Mouse (Mus musculus): ENCODE measurements around the gene Mcoln1.

The Mcoln1 gene

GRCm38 (mm10) chr8:3500235-3501090 is at the start of gene Mcoln1:
Gene Mcoln1 (plus strand): TSS chr8:3500457.
- peak; percentile 100 for DNase-seq (ENCODE audit: low spot score)

GRCm38 (mm10) chr8:3450670-3451069 is 49.6 kb upstream of the Mcoln1 start:
- DNase-seq (ENCODE audit: low spot score) = peak; percentile 75

GRCm38 (mm10) chr8:3451992-3452391 is 48.3 kb upstream of the Mcoln1 start:
- no peak for DNase-seq (ENCODE audit: low spot score)

GRCm38 (mm10) chr8:3463248-3463647 is 37.0 kb upstream of the Mcoln1 start:
- DNase-seq (ENCODE audit: low spot score) = no peak

- peak; percentile 72 for DNase-seq (ENCODE audit: low spot score)
These were observed 35.9 kb upstream of the Mcoln1 start for GRCm38 (mm10) chr8:3464309-3464708.

- peak; percentile 100 for DNase-seq (ENCODE audit: low spot score)
These were observed 33.0 kb upstream of the Mcoln1 start, which contains the start of gene Pex11g for GRCm38 (mm10) chr8:3467006-3467885. Gene Pex11g (minus strand): TSS chr8:3467680.

GRCm38 (mm10) chr8:3467886-3468545 is 32.2 kb upstream of the Mcoln1 start:
- no peak for DNase-seq (ENCODE audit: low spot score)

GRCm38 (mm10) chr8:3468838-3469237 is 31.4 kb upstream of the Mcoln1 start:
- DNase-seq (ENCODE audit: low spot score) = no peak

- no peak for DNase-seq (ENCODE audit: low spot score)
These were observed 29.7 kb upstream of the Mcoln1 start, which contains the start of gene Tex45 for GRCm38 (mm10) chr8:3470562-3470961. Gene Tex45 (plus strand): TSS chr8:3470862.

GRCm38 (mm10) chr8:3475715-3476429 is 24.4 kb upstream of the Mcoln1 start:
- peak; percentile 47 for DNase-seq (ENCODE audit: low spot score)

- no peak for DNase-seq (ENCODE audit: low spot score)
These were observed 20.0 kb upstream of the Mcoln1 start for GRCm38 (mm10) chr8:3480221-3480785.

- DNase-seq (ENCODE audit: low spot score) = no peak
These were observed 18.7 kb upstream of the Mcoln1 start for GRCm38 (mm10) chr8:3481605-3482004.

GRCm38 (mm10) chr8:3482240-3482740 is 18.0 kb upstream of the Mcoln1 start:
- no peak for DNase-seq (ENCODE audit: low spot score)

GRCm38 (mm10) chr8:3483546-3483945 is 16.7 kb upstream of the Mcoln1 start:
- no peak for DNase-seq (ENCODE audit: low spot score)

GRCm38 (mm10) chr8:3485192-3485591 is 15.1 kb upstream of the Mcoln1 start:
- DNase-seq (ENCODE audit: low spot score) = no peak

GRCm38 (mm10) chr8:3492901-3493844 is 7.1 kb upstream of the Mcoln1 start, which contains the start of gene Zfp358:
Gene Zfp358 (plus strand): TSS chr8:3493138.
- DNase-seq (ENCODE audit: low spot score) = peak; percentile 85

GRCm38 (mm10) chr8:3493845-3494208 is 6.4 kb upstream of the Mcoln1 start:
- DNase-seq (ENCODE audit: low spot score) = peak; percentile 25

- DNase-seq (ENCODE audit: low spot score) = no peak
These were observed 4.5 kb upstream of the Mcoln1 start for GRCm38 (mm10) chr8:3495578-3496427.

GRCm38 (mm10) chr8:3496428-3496748 is 3.9 kb upstream of the Mcoln1 start:
- DNase-seq (ENCODE audit: low spot score) = no peak

Measured in embryo, embryonic 10 days (tissue).